Mouse (Mus musculus) cerebral cortex, adult 2 months (tissue): Measurements from ENCODE around the gene Serpina10.

Experiments used
- WGBS: fragments of 180-500 bp; shearing (Covaris S2); methylation state at CpG from one replicate; pipeline ENCODE4 v1.1.7; 2018; 5-methylcytosine and 5-hydroxymethylcytosine counted together

Gene Serpina10

DNA sequence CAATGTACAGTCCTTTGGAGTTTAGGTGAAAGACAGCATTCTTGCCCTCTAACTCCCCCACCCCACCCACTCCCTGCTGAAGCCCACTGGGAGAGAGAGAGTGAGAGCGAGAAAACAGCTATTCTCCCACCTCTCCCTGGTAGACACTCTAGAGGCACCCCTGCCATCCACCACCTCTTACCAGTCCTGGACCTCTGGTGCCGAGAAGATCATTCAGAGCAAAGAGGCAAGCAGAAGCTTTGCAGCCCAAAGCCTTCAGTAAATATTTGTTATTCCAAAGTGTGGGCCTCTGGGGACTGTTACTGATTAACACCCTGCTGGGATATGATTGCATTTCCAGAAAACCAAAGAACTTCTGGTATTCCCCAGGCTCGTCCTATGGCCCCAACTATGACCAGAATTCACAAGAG, at the start of gene Serpina10:
Serpina10 (minus strand) TSS at position 242 of the 410 bp plus-strand sequence.
- 75% methylated on average over 3 of the region's 3 CpGs for WGBS

GRCm38 (mm10) chr12:103679853-103680252, 48.6 kb upstream of the Serpina10 start:
- 96% methylated on average over 1 of the region's 1 CpGs for WGBS

- WGBS: 90% methylated on average over 1 of the region's 1 CpGs
Measured at GRCm38 (mm10) chr12:103676039-103676438, 44.8 kb upstream of the Serpina10 start, which contains the start of gene Serpina16. Serpina16 (minus strand) TSS chr12:103676139.

DNA sequence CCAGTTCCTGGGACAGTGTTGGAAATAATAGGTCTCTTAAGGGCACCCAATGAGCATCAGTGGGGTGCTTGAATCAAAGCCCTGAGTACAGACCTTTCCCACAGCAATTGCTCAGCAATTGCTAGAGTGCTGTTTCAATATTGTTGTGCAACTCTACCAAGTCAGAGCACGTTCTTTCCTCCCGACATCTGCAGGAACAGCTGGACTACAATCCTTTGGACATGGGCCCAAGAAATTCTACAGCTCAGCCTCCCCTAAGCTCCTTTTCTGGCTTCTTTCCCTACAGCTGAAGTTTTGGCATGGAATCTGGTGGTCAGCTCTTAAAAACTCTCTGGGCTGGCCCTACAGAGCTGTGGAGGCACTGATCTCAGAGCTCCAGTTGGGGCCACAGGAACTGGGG, 41.9 kb upstream of the Serpina10 start:
- WGBS: 67% methylated on average over 2 of the region's 2 CpGs

- WGBS: 77% methylated on average over 3 of the region's 3 CpGs
Measured at GRCm38 (mm10) chr12:103671483-103671882, 40.2 kb upstream of the Serpina10 start.

DNA sequence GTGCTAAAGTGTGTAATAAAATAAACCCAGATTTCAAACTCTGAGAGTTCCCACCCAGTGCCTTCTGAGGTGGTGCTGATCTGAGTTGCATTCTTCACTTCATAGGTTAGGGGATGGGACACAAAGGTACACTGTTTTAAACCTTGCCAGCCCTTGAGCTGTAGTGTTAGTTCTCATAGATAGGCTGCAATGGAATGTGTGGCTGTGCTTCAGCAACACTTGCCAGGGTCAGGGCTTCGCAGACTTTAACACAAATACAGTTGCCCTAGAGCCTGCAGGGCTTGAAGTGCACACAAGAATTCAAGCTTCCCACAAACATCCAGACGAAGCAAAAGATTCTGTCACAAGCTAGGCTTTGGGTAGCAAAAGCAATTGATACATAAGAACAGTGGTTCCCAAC, 39.7 kb upstream of the Serpina10 start:
- 78% methylated on average over 2 of the region's 2 CpGs for WGBS

- 42% methylated on average over 5 of the region's 5 CpGs for WGBS
Measured at GRCm38 (mm10) chr12:103670344-103670743, 39.1 kb upstream of the Serpina10 start.

GRCm38 (mm10) chr12:103665286-103665685, 34.0 kb upstream of the Serpina10 start:
- WGBS: 90% methylated on average over 3 of the region's 3 CpGs

GRCm38 (mm10) chr12:103660076-103660475, 28.8 kb upstream of the Serpina10 start:
- 88% methylated on average over 5 of the region's 5 CpGs for WGBS

DNA sequence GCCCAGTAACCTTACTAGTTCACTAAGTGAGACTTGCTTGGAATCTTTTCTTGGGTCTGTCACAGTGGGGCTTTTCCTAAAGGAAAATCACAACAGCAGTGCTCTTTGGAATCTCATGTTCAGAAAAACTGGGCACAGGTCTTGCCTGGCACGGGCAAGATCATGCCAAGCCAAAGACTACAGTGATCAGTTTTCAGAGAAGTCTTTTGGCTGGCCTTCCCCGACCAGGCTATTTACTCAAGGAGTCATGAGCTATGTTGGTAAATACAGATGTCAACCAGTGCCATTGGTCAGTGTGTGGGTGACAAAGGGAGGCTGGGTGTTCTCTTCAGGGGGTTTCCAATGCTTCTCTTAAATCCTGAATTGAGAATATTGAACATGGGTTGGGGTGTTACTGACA, 27.9 kb upstream of the Serpina10 start:
- WGBS: 76% methylated on average over 2 of the region's 2 CpGs

GRCm38 (mm10) chr12:103657991-103658390, 26.7 kb upstream of the Serpina10 start:
- 81% methylated on average over 10 of the region's 10 CpGs for WGBS

DNA sequence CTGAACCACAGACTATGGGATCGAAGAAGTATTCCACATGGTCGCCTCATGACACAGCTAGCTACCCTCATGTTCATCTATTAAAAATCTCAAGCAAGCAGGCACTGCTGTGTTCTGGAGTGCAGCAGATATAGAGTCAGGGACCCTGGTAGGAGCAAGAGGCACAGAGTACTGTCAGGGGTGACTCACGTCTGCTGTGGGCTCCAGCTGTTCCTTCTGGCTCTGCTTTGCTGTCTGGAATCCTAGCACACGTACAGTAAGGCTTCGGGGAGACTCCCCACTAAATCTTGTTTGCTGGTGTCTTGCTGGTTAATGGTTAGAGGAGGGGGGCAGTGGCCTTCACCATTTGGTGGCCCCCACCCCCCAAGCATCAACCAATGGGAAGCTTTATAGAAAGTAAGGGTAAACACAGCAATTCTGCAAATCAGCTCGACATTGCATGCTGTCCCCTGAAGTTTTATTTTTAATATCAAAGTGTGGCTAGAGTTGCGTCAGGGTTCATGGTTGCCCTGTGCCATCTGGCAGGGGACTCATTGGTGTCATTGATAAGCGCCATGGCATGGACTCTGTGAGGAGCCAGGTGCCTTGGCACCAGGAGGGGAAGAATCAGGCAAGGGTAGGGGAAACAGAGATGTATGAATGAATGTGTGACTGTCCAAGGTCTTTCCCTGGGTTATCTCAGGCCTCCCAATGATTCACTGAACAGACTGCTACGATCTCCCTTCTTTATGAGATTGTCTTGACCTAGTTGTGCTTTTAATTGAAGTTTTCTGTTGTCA, 25.8 kb upstream of the Serpina10 start, which contains the start of gene Serpina6:
Serpina6 (minus strand) TSS at position 365 of the 779 bp plus-strand sequence.
- 80% methylated on average over 9 of the region's 9 CpGs for WGBS

DNA sequence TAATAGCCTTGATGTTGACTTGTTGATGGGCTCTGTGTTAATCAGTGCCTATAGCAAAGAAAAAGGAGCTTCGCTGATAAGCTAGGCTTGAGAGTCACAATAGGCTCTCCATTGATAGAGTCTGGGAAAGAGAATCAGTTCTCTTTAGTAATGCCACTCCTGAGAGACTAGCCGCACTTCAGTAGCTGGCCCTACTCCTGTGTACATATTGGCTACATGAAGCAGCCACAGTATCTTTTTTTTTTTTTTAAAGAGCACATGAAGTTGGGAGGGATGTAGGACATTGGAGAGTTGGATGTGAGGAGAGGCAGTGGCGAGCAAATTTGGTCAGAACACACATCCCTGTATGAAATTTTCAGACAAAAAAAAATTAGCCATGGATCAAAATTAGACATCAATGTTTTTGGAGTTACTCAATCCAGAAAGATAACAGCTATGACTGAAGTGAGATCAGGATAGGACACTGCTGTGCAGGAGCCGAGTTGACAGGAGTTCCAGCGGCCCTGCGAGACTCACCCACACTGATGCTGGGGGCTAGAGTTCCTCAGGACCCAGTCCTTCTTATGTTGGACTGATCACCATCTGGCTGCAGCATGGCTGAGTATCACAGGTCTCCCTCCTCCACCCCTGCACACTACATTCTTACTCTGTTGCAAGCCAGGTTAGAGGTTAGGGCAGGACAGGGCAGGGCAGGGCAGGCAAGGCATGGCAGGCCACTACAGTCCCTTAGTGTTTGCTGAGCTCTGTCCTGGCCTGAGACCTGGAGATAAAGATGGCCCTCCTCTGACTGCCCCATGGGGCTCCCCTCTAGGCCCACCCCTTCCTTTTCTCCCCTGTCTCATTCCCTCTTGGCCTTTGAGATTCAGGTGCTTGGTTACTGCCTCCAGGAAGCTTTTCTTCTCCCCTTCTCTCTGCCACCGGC, 24.1 kb upstream of the Serpina10 start:
- WGBS: 87% methylated on average over 7 of the region's 7 CpGs

- 93% methylated on average over 2 of the region's 2 CpGs for WGBS
Measured at GRCm38 (mm10) chr12:103653836-103654235, 22.6 kb upstream of the Serpina10 start.

DNA sequence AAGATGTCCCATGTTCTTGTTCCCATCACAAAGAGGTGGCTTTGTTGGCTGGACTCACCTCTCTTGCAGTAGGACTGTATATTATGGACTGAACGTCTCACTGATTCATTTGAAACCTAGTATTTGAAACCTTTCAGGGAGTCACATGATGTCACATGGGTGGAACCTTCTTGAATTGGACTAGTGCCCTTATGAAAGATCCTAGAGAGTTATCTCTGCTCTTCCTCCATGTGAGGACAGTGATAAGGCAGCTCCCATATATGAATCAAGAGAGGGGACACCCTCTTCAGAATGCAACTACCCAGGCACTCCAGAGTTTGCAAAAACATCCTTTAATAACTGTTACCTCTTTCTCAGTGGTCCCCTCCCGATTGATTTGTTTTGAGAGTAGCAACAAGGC, 15.1 kb upstream of the Serpina10 start:
- WGBS: 81% methylated on average over 2 of the region's 2 CpGs

- WGBS: 40% methylated on average over 5 of the region's 5 CpGs
Measured at GRCm38 (mm10) chr12:103644601-103645000, 13.4 kb upstream of the Serpina10 start.

DNA sequence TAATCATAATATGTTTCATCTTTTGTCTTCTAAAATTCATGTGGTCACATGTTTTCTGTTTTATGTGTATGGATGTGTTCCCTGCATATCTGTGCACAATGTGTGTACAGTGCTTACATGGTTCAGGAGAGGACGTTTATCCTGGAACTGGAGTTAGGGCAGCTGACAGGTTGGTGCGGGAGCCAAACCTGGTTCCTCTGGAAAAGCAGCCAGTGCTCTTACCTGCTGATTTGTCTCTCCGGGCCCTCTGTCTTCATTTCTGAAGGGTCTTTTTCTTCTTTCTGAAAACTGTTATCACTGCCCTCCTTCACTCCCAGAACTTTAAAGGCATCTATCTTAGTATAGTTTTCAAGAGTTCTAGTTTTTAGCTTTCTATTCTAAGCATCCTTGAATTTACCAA, 12.6 kb upstream of the Serpina10 start:
- WGBS: 90% methylated on average over 3 of the region's 3 CpGs

DNA sequence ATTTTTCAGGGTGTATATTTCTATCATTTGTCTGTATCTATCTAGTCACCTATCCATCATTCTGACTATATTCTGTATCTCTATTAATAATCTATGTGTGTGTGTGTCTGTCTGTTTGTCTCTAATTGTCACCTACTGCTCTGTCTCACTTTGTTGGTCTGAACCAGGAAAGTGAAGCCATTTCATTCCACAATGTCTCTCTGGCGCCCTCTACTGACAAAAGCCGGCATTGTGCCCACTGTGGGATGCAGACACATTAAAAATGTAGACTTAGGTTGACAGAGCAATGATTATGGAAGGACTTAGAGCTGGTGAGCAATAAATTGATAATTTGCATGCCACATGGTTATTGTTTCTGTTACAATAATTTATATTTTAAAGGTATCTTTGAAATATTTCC, 12.1 kb upstream of the Serpina10 start:
- WGBS: 0% methylated on average over 2 of the region's 2 CpGs

DNA sequence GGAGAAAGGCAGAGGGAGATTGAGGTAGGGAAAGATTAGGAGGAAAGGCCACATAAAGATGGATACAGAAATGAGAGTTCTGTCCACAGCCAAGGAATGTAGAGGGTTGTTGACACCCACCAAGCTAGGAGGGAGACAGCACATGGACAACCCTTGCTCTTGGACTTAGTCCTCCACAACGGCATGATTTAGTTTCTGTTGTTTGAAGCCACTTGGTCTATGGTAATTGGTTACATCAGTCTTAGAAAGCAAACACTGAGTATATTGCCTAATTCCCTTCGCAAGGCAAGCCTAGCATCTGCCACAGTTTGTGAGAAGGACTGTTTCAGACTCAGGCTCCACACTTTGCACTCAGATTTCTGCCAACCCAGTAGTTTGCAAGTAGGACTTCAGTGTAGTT, 4.6 kb upstream of the Serpina10 start:
- 69% methylated on average over 2 of the region's 2 CpGs for WGBS

DNA sequence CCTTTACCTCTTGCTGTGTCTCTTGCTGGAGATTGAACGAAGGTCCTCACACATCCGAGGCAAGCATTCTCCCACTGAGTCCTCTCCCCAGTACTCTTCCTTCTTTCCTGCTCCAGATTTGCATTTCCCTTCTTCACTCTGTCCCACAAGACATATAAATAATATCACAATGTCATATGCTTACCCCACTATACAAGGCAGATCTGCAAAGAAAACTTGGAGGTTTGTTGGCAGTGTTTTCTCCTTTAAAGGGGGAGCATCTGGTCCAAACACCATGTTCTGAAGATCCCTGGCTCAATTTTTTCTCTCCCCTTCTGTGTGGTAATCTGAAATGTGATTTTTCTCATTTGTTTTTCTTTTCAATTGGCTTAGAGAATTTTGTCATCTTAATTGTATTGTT, 3.2 kb upstream of the Serpina10 start:
- WGBS: 53% methylated on average over 2 of the region's 2 CpGs

DNA sequence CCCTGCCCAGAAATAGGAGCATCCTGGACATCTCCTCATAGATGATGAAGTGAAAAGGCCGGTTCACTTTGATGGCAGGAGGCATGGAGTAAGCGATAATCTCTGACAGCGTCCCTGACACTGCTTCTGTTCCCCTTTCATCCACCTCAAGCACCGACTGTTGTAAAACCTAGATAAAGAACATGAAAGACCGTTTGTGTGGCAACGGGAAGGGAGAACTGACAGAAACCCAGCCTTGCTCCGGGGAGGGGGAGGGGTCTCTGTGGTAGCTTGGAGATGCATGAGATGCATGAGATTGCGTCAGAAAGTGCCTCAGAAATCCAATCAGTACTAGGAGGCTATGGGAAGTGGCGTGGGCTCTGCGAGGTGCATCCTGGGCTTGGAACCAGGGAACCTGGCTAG, 14.4 kb downstream of the Serpina10 start:
- 93% methylated on average over 10 of the region's 10 CpGs for WGBS

- 79% methylated on average over 4 of the region's 4 CpGs for WGBS
Measured at GRCm38 (mm10) chr12:103615734-103616133, 15.5 kb downstream of the Serpina10 start.
